Mouse (Mus musculus): ENCODE measurements around the gene Serpina10. TPM values are rescaled to one million over a fixed set of nuclear protein-coding genes. Genes with fewer than 3 reads are reported as not detected.
"Not testable (repeated sequence)": the region's sequence is repeated elsewhere in the genome, so short reads cannot be mapped to it uniquely, and the experiment has no call there.

The Serpina10 gene
- total RNA-seq, 2 experiments from 2014 or later: not detected

DNA sequence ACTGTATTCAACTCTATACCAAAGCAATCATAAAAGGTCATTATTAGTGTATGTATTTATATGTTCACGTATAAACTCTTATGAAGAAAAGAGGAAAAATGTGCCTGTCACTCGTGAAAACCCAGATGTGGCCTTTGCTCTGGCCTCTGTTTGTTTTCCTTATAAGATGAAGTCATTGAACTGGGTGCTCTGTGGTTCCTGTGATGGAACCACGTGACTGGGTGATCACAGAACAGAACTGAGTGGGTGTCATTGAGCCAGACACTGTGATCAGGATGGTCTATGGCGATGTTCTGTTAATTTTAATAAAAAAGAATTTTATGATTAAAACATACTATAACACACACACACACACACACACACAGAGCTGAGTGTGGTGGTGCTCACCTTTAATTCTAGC is 15.5 kb downstream of the Serpina10 start:
- ATAC-seq (replicated peaks; ENCODE audit: poor library complexity): no peak

DNA sequence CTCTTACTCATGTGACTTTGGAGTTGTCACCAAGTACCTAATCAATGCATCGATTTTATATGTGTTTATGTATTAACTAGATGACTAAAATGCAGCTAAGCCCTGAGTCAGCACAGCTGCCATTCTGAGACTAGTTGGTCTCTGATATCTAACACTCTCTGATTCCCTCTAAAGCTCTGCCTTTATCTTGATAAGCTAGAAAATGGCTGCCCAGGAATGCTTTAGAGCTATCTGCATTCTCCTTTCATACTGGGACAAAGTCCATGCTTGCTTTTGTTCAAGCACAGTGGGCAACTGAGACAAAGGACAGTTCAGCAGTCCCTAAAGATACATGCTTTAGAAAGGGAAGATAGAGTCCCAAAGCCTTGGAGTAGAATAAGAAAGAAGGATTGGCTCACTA is 16.1 kb downstream of the Serpina10 start:
- no peak for ATAC-seq (replicated peaks; ENCODE audit: poor library complexity)

DNA sequence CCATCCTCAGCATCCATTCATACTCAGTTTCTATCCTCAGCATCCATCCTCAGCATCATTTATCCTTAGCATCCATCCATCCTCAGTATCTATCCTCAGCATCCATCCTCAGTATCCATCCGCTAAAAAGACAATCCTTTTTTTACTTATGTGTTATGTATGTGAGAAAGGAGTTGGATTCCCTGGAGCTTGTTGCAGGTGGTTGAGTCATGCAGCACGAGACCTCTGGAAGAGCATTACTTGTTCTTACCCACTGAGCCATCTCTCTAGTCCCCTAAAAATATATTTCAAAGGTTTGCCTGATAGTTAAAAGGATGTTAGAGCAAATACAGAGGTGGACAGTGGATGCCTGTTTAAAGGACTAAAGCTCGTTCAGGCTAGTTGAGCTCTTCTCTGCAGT is 29.4 kb downstream of the Serpina10 start:
- no peak for ATAC-seq (replicated peaks; ENCODE audit: poor library complexity)

DNA sequence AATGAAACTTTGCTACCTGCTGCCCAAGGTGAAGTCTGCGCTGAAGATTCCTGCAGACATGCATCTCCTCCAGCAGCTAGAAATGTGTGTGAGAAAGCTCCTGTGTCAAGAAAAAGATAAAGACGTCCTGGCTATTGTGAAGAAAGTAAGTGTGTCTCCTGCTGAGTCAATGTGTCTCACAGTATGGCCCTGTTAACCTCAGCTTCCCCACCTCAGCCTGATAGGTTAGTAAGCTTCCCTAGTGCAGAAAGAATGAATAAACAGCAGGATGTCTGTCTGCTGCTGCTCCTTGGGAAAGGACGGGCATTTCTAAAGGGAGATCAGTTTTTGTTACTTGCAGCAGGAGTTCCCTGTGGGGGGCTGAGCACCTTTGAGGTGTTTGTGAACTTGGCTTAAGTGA is 30.9 kb downstream of the Serpina10 start:
- ATAC-seq (replicated peaks; ENCODE audit: poor library complexity): no peak

DNA sequence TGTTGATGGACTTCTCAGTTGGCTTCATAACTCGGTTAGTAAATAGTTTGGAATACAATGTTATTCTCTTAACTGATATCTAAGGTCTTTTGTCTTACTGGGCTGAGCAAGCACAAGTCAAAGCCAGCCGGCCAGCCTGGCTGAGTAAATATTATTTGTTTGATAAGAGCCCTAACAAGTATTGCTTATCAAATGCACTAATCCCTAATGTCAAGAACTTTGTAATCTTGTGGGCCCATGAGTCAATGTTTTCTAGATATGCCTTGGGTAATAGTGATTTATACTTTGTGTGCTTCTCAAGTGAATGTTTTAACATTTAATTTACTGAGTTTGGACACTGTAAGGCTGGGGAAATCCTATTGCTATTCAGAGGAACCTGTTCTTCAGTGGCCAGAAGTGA is 32.8 kb downstream of the Serpina10 start:
- ATAC-seq (replicated peaks; ENCODE audit: poor library complexity): no peak

DNA sequence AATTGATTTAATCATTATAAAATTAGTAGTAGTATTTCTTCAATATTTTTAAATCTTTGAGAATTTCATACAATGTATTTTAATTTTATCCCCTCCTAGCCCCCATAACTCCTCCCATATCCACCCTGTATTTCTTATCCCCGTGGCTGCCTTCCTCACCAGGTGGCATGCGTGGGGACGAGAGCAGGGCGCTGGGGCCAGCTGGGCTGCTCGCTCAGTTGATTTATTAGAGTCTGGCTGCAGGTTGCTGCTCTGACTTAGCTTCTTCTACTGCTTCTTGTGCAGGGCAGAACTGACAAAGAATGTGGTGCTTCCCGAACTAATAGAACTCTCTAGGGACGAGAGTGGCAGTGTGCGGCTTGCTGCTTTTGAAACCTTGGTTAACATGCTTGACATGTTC is 47.5 kb downstream of the Serpina10 start:
- no peak for ATAC-seq (replicated peaks; ENCODE audit: poor library complexity)

DNA sequence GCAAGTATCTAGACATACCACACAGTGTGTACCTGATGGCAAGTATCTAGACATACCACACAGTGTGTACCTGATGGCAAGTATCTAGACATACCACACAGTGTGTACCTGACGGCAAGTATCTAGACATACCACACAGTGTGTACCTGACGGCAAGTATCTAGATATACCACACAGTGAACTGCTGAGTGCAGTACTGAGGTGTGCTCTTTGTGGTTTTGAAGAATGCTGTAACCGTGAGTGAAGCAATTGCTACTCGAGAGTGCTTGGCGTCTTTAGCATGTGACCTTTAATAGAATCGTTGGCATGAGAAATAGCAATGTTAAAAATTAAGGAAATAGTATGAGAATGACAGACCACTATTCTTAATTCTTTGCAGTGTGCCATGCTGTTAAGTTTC is 53.1 kb downstream of the Serpina10 start:
- ATAC-seq (replicated peaks; ENCODE audit: poor library complexity): not testable (repeated sequence)

DNA sequence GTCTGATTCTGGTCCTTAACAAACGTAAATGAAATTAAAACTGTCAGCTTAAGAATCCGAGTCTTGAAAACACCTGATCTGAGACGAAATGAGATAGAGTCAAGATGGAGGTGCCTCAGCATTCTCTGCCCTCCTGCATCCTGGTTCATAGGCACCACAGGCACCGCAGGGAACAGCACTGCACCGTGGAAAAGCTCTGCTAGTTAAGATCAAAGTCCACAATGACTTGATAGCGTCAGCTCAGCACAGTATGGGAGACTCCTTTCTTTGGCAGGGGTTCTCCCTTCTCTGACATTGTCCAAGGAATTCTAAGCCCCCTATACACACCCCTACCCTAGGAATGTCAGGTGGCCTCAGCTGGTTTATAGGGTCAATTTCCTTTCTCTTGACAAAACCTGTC is 61.6 kb downstream of the Serpina10 start:
- no peak for ATAC-seq (replicated peaks; ENCODE audit: poor library complexity)

DNA sequence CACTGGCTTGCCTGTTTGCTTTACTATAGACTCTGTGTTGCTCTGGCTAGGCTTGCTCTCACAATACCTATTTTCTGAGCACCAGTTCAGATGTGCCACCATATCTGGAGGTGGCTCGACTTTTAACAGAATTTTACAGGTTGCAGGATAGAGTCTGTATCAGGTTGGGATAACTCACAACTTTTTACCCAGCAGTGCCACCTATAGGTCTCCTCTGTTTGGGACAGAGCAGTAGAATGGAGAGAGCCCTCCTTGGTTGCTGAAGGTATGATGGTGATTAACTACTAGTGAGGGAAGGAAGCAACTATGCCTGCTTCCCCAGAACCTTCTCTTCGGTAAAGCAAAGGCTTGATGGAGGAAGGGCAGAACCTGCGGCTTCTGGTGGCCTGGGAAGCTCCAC is 64.1 kb downstream of the Serpina10 start:
- no peak for ATAC-seq (replicated peaks; ENCODE audit: poor library complexity)

DNA sequence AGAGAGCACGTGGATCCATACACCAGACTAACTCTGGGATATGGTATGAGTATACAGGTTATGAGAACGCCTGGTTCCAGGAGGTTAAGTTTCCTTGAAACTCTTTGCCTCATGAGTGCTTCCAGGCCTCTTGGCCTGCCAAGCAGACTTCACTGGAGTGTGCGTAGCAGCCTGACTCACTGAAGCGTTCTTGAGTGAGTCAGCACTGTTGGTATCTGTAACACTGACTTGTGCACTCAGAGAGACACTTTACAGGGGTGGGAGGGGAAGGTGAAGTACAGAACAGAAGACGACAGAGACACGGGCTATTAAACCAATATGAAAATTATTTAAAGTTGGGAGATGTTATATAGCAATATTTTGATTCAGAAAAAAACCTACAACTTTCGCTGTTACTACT is 66.1 kb downstream of the Serpina10 start:
- ATAC-seq (replicated peaks; ENCODE audit: poor library complexity): no peak

Other genes with a start within 250 kb of the Serpina10 start
- gene Otub2, start 242.8 kb downstream of the Serpina10 start, total RNA-seq (2015): 0.54 and 3.0 TPM in 2 replicates
- gene Otub2, start 242.8 kb downstream of the Serpina10 start, total RNA-seq (2017): 0.54 and 1.3 TPM in 2 replicates
- 1.5 and 3.0 TPM in 2 replicates for gene 9330161L09Rik, start 223.6 kb downstream of the Serpina10 start, total RNA-seq (2015)
- gene 9330161L09Rik, start 223.6 kb downstream of the Serpina10 start, total RNA-seq (2017): 0.25 and 0.47 TPM in 2 replicates
- 77.9 and 79.7 TPM in 2 replicates for gene Ddx24, start 205.6 kb downstream of the Serpina10 start, total RNA-seq (2015)
- 82.6 and 119 TPM in 2 replicates for gene Ddx24, start 205.6 kb downstream of the Serpina10 start, total RNA-seq (2017)
- gene Ifi27, start 197.2 kb downstream of the Serpina10 start, total RNA-seq (2015): 61.5 and 79.9 TPM in 2 replicates
- gene Ifi27, start 197.2 kb downstream of the Serpina10 start, total RNA-seq (2017): 51.8 and 55.5 TPM in 2 replicates
- gene Ifi27l2a, start 187.8 kb downstream of the Serpina10 start, total RNA-seq (2015): 6.0 and 9.2 TPM in 2 replicates
- gene Ifi27l2a, start 187.8 kb downstream of the Serpina10 start, total RNA-seq (2017): 11.5 and 11.6 TPM in 2 replicates
- not detected in 2 replicates for gene Ifi27l2b, start 174.2 kb downstream of the Serpina10 start, total RNA-seq (2015)
- not detected in 2 replicates for gene Ifi27l2b, start 174.2 kb downstream of the Serpina10 start, total RNA-seq (2017)
- gene Ppp4r4, start 99.2 kb downstream of the Serpina10 start, total RNA-seq (2015): 0.10 TPM in 1 of 2 replicates, not detected in the other
- gene Ppp4r4, start 99.2 kb downstream of the Serpina10 start, total RNA-seq (2017): not detected in 2 replicates
- gene Serpina6, start 25.8 kb upstream of the Serpina10 start, total RNA-seq (2015): not detected in 2 replicates
- gene Serpina6, start 25.8 kb upstream of the Serpina10 start, total RNA-seq (2017): not detected in 2 replicates
- gene Serpina16, start 44.7 kb upstream of the Serpina10 start, total RNA-seq (2015): not detected in 2 replicates
- gene Serpina16, start 44.7 kb upstream of the Serpina10 start, total RNA-seq (2017): not detected in 2 replicates
- gene Serpina1f, start 64.1 kb upstream of the Serpina10 start, total RNA-seq (2015): not detected in 2 replicates
- not detected in 2 replicates for gene Serpina1f, start 64.1 kb upstream of the Serpina10 start, total RNA-seq (2017)
- not detected in 2 replicates for gene Serpina1d, start 142.1 kb upstream of the Serpina10 start, total RNA-seq (2015)
- not detected in 2 replicates for gene Serpina1d, start 142.1 kb upstream of the Serpina10 start, total RNA-seq (2017)
- gene Serpina1b, start 198.9 kb upstream of the Serpina10 start, total RNA-seq (2015): not detected in 2 replicates
- not detected in 2 replicates for gene Serpina1b, start 198.9 kb upstream of the Serpina10 start, total RNA-seq (2017)
- not detected in 2 replicates for gene Serpina1a, start 232.1 kb upstream of the Serpina10 start, total RNA-seq (2015)
- not detected in 2 replicates for gene Serpina1a, start 232.1 kb upstream of the Serpina10 start, total RNA-seq (2017)